Mouse (Mus musculus) small intestine, adult 2 months (tissue): ENCODE data around the gene Ucp3. TPM values are rescaled to one million over a fixed set of nuclear protein-coding genes. Genes with fewer than 3 reads are reported as not detected.

Experiments used
- H3K27ac ChIP-seq: fragments of 200-500 bp; 2 replicates; pipeline ENCODE4 v1.5.1; 2012; ENCODE audit warnings: low read depth, low read length, control low read depth, inconsistent platforms; ENCODE audit not compliant: insufficient read depth
- H3K27me3 ChIP-seq: fragments of 200-500 bp; 2 replicates; pipeline ENCODE4 v1.6.1; 2012; ENCODE audit warnings: mild to moderate bottlenecking, moderate library complexity, low read length, inconsistent platforms; ENCODE audit not compliant: control insufficient read depth, insufficient read depth
- H3K36me3 ChIP-seq: fragments of 200-500 bp; 2 replicates; pipeline ENCODE4 v1.6.1; 2012; ENCODE audit warnings: mild to moderate bottlenecking, low read length, control low read depth, inconsistent platforms; ENCODE audit not compliant: control insufficient read depth, insufficient read depth
- H3K4me1 ChIP-seq: fragments of 200-500 bp; 2 replicates; pipeline ENCODE4 v1.6.1; 2012; ENCODE audit warnings: low read length, inconsistent platforms, mixed read lengths; ENCODE audit not compliant: control insufficient read depth, insufficient read depth, insufficient read length
- H3K4me3 ChIP-seq: fragments of 200-500 bp; 2 replicates; pipeline ENCODE4 v1.5.1; 2012; ENCODE audit warnings: low read depth, mild to moderate bottlenecking, control low read depth, inconsistent platforms, low read length, moderate library complexity
- CTCF ChIP-seq: fragments of 200-500 bp; IDR thresholded peaks from 2 replicates; pipeline ENCODE4 v1.5.1; 2012; ENCODE audit warnings: low read depth, mild to moderate bottlenecking, control low read depth, inconsistent platforms, low read length, moderate library complexity, mixed read lengths; ENCODE audit not compliant: insufficient replicate concordance, insufficient read length; ENCODE audit errors: extremely low read depth
- POLR2A ChIP-seq: fragments of 200-500 bp; IDR thresholded peaks from 2 replicates; pipeline ENCODE4 v1.6.1; 2012; ENCODE audit warnings: low read depth, mild to moderate bottlenecking, control low read depth, inconsistent platforms, low read length, moderate library complexity
- WGBS: fragments of 180-500 bp; shearing (Covaris S2); methylation state at CpG from one replicate; pipeline ENCODE4 v1.1.7; 2018; 5-methylcytosine and 5-hydroxymethylcytosine counted together
- polyA plus RNA-seq: library from polyadenylated mRNA; depleted of rRNA; stranded (reverse); fragments of >200 nt; gene quantifications from 2 replicates; pipeline ENCODE4 v1.2.3, GENCODE M21; 2012

Ucp3 gene
- polyA plus RNA-seq, 1 experiment: 0.23 TPM

DNA sequence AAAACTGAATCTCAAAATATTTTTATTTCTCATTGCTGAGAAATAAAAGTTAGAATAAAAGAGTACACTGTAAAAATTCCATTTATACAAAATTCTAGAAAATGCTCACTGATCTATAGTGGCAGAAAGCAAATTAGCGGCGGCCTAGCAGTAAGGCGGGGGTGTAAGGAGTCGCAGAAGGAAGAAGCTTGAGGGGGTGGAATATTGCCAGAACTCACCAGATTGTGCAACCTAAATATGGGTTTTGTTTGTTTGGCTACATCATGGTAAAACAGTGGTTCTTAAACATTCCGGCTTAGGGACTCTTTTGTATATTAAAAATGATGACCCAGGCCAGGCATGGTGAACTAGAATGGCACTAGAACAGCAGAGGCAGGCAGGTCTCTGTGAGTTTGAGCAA is 26.5 kb upstream of the Ucp3 start:
- no peak for TF ChIP-seq CTCF
- no peak for TF ChIP-seq POLR2A
- Histone ChIP-seq H3K27me3 (no peaks in the 10 kb centered on the region), H3K36me3 (peaks cover 16% of the 10 kb centered on the region), H3K27ac (no peak overlapping the region), H3K4me1 (0 out of 2 replicates have a peak, but pooled peaks cover 1% of the 10 kb centered on the region), H3K4me3 (no peak overlapping the region)
- WGBS: 95% methylated on average over 5 of the region's 5 CpGs

DNA sequence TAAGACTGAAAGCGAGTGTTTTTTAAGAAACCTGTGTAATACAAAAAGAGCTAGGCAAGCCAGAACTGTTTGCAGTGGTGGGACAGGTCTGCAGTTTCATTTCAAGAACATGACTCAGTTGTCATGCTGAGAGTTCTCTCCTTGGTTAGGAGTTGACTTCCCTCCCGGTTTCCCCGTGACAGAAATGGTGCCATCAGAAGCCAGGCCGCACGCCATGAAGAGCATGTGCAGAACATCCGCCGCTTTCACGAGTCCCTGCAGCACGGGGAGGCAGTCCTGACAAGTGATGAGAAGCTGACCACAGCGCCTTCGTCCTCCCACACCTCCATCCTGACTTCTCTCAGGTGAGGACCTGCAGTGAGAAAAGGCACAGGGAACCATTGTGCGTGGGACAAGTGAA is 24.3 kb upstream of the Ucp3 start:
- H3K4me1 ChIP-seq: no peaks in the 10 kb centered on the region

DNA sequence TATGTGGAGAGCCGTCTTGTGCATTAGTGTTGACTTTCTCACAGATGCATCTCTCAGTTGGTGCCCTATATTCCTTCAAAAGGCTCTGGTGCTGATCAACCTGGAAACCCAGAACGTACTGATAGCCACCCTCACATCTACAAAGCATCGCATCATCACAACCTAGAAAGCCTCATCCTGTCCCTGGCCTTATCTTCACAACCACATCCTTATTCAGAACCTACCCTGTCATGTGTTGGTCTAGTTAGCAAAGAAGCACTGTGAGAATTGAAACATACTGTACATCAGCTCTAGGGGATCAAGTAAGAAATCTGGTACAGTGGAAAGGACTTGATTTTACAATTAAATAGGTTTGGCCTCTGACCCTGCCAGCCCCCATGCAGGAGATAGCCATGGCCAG is 23.8 kb upstream of the Ucp3 start:
- no peak overlapping the region for H3K4me3 ChIP-seq
- WGBS: 91% methylated on average over 3 of the region's 3 CpGs
- peaks cover 22% of the 10 kb centered on the region for H3K36me3 ChIP-seq
- no peaks in the 10 kb centered on the region for H3K27me3 ChIP-seq
- peak overlapping the region; percentile 14; the same call in 1 of the 2 replicates for H3K27ac ChIP-seq
- TF ChIP-seq CTCF (no peak), POLR2A (no peak)
- H3K4me1 ChIP-seq: no peaks in the 10 kb centered on the region

More for the DNA sequence above, 24.3 kb upstream of the Ucp3 start:
- TF ChIP-seq POLR2A (no peak), CTCF (no peak)
- 88% methylated on average over 12 of the region's 12 CpGs for WGBS
- Histone ChIP-seq H3K27ac (peak overlapping the region; percentile 14; the same call in 1 of the 2 replicates), H3K4me3 (no peak overlapping the region), H3K36me3 (peaks cover 22% of the 10 kb centered on the region), H3K27me3 (no peaks in the 10 kb centered on the region)

DNA sequence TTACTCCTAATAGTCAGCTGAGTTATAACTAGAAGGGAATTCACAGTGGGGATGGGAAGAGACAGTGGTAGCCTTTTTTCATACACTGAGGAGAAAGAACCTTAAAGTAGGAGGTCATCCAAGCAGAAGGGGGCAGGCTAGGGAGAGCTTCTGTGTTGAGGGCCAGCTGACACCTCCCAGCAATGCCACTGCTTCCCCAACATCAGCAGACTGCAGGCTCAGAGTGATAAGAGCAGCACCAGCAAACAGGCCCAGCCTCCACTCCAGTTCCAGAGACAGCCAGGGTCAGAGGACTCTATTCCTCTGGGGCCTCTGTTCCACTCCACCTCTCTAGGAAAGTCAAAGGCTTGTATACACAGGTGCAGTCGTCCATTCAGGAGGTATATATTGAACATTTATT is 14.6 kb upstream of the Ucp3 start:
- whole genome bisulfite sequencing: 49% methylated on average over 1 of the region's 1 CpGs
- no peak for TF ChIP-seq CTCF
- TF ChIP-seq POLR2A: no peak

DNA sequence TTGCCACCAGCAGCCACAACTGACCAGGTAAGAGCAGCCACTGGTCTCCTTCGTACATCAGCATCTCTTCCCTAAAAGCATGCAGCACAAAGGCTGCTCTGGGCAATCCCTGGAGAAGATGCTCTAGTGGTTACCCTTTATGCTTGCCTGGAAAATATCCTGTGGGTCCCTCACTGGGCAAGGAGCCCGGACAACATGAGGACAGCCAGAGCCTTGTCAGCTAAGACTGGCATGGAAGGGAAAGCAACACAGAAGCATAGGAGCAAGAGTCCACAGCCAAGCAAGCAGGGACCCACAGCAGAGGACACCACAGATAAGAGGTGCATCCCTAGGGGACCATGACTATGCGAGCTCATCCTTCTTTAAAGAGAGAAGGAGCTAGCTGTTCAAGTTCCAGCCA is 12.9 kb upstream of the Ucp3 start:
- peaks cover 15% of the 10 kb centered on the region for H3K36me3 ChIP-seq
- TF ChIP-seq POLR2A (no peak), CTCF (no peak)
- WGBS: 92% methylated on average over 3 of the region's 3 CpGs
- H3K4me3 ChIP-seq: no peak overlapping the region
- peaks cover 16% of the 10 kb centered on the region for H3K4me1 ChIP-seq
- no peaks in the 10 kb centered on the region for H3K27me3 ChIP-seq
- no peak overlapping the region for H3K27ac ChIP-seq

More for the DNA sequence above, 14.6 kb upstream of the Ucp3 start:
- H3K4me1 ChIP-seq: peaks cover 8% of the 10 kb centered on the region; the same call in 1 of the 2 replicates
- no peaks in the 10 kb centered on the region for H3K27me3 ChIP-seq
- H3K4me3 ChIP-seq: no peak overlapping the region
- peaks cover 22% of the 10 kb centered on the region for H3K36me3 ChIP-seq
- no peak overlapping the region for H3K27ac ChIP-seq

DNA sequence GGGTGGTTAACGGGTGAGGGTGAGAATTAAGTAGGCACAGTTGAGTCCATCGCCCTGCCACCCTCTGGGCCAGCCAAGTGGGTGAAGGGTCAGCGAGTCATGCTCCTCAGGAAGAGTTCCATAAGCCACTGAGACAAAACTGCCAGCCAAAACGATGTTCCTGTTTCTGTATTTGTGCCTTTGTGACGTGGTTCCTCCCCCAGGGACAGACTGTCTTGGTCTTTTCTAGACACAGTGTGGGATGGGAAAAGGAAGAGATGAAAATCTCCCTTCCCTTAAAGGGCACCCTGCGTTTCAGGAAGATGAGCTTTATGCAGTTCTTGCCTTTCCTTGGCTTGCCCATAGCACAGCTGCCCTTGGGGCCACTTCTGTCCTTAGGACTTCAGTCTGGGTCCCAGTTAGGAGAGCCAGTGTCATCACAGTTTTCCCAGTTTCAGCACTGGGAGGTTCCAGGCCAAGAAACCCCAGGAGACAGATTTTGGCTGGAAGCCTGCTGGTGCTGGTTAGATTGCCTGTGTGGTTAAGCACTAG is 11.1 kb upstream of the Ucp3 start:
- Histone ChIP-seq H3K4me3 (no peak overlapping the region), H3K4me1 (peaks cover 30% of the 10 kb centered on the region), H3K27ac (peak overlapping the region; percentile 55), H3K27me3 (no peaks in the 10 kb centered on the region), H3K36me3 (peaks cover 8% of the 10 kb centered on the region)
- TF ChIP-seq CTCF: no peak
- no peak for TF ChIP-seq POLR2A
- 39% methylated on average over 6 of the region's 6 CpGs for WGBS

DNA sequence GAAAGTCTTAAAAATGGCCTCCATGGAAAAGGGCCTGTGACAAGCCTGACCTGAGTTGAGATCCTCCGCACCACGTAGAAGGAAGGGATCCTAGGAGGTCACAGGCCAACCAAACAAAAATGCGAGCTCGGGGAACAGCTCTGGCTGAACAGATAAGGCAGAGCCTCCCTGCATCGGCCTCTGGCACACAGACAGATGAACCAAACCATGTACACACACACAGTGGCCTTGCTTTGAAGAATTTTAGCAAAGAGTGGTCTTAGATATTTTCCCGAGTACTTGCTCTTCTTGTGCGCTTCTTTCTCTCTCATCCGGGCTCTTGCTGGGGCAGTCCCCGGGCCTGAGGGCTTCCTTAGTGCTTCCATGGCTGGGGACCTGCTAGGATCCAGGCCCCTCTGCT is 9.6 kb upstream of the Ucp3 start:
- Histone ChIP-seq H3K4me3 (no peak overlapping the region), H3K36me3 (peaks cover 5% of the 10 kb centered on the region), H3K27ac (no peak overlapping the region), H3K4me1 (peaks cover 31% of the 10 kb centered on the region), H3K27me3 (no peaks in the 10 kb centered on the region)
- WGBS: 66% methylated on average over 9 of the region's 9 CpGs
- TF ChIP-seq POLR2A (no peak), CTCF (no peak)

DNA sequence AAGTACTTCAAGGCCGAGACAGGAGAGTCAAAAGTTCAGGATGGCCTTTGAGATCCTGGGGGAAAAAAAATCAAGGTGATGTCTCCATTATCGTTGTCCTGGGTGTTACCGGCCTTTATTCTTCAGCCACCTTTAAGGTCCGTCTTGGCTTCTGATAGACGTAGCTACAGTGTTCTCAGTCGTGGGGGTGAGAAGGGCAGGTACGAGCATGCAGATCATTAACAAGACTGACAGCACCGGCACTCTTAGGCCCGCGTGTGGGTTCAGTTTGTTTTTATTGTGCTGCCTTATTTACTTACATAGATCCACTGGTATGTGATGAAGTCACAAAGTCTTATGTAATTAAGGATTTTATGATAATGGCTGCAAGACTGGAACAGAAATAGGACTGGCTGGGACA is 9.0 kb upstream of the Ucp3 start:
- Histone ChIP-seq H3K36me3 (peaks cover 5% of the 10 kb centered on the region), H3K4me3 (no peak overlapping the region), H3K27ac (no peak overlapping the region), H3K27me3 (no peaks in the 10 kb centered on the region), H3K4me1 (peaks cover 31% of the 10 kb centered on the region)
- TF ChIP-seq CTCF (no peak), POLR2A (no peak)
- WGBS: 44% methylated on average over 10 of the region's 10 CpGs
